Mouse (Mus musculus): ENCODE results near the gene Chpf2.
"Not testable (repeated sequence)": the region's sequence is repeated elsewhere in the genome, so short reads cannot be mapped to it uniquely, and the experiment has no call there.

The Chpf2 gene

GRCm38 (mm10) chr5:24586547-24587199 lies at the start of gene Chpf2:
Chpf2 (plus strand) TSS chr5:24586741.
- peak; percentile 82 to 88 for DNase-seq

- DNase-seq, result no peak
Observed at GRCm38 (mm10) chr5:24537618-24538017, 48.9 kb upstream of the Chpf2 start.

GRCm38 (mm10) chr5:24539571-24540296 lies 46.8 kb upstream of the Chpf2 start:
- no peak for DNase-seq

- DNase-seq, result no peak
Observed at GRCm38 (mm10) chr5:24540387-24541143, 46.0 kb upstream of the Chpf2 start, which contains the start of gene Asb10. Asb10 (minus strand) TSS chr5:24540978.

- no peak for DNase-seq
Observed at GRCm38 (mm10) chr5:24541144-24541569, 45.4 kb upstream of the Chpf2 start.

- DNase-seq, result no peak
Observed at GRCm38 (mm10) chr5:24542643-24543042, 43.9 kb upstream of the Chpf2 start.

- DNase-seq, result peak; percentile 42 to 55
Observed at GRCm38 (mm10) chr5:24550598-24551316, 35.8 kb upstream of the Chpf2 start.

- DNase-seq, result no peak
Observed at GRCm38 (mm10) chr5:24551317-24551688, 35.2 kb upstream of the Chpf2 start.

- DNase-seq, result no peak
Observed at GRCm38 (mm10) chr5:24553621-24554244, 32.8 kb upstream of the Chpf2 start.

GRCm38 (mm10) chr5:24555335-24555734 lies 31.2 kb upstream of the Chpf2 start:
- DNase-seq, result not testable (repeated sequence)

- no peak for DNase-seq
Observed at GRCm38 (mm10) chr5:24556709-24557108, 29.8 kb upstream of the Chpf2 start, which contains the start of gene 4931409K22Rik. 4931409K22Rik (minus strand) TSS chr5:24556809.

- no peak for DNase-seq
Observed at GRCm38 (mm10) chr5:24575948-24576347, 10.6 kb upstream of the Chpf2 start.

GRCm38 (mm10) chr5:24576801-24577182 lies 9.7 kb upstream of the Chpf2 start:
- DNase-seq, result no peak

GRCm38 (mm10) chr5:24577183-24577929 lies 9.2 kb upstream of the Chpf2 start, which contains the start of gene Abcf2:
Abcf2 (minus strand) TSS chr5:24577467.
- peak; percentile 99 for DNase-seq

- no peak for DNase-seq
Observed at GRCm38 (mm10) chr5:24578109-24578963, 8.2 kb upstream of the Chpf2 start.

GRCm38 (mm10) chr5:24586106-24586505 lies 435 bp upstream of the Chpf2 start:
- DNase-seq, result no peak

- DNase-seq, result no peak
Observed at GRCm38 (mm10) chr5:24587200-24587577, 648 bp downstream of the Chpf2 start.

- DNase-seq, result no peak
Observed at GRCm38 (mm10) chr5:24589511-24590500, 3.3 kb downstream of the Chpf2 start.

GRCm38 (mm10) chr5:24591268-24591721 lies 4.8 kb downstream of the Chpf2 start:
- DNase-seq, result no peak
